Mouse (Mus musculus) stomach, embryonic 14.5 days (tissue): ENCODE data around the gene Chd9. TPM values are rescaled to one million over a fixed set of nuclear protein-coding genes. Genes with fewer than 3 reads are reported as not detected.

ENCODE experiments used
- ATAC-seq: fragments of 200-750 bp; cut with Nextera tagmentation; 2 replicates; pipeline ENCODE4 v1.8.0; 2017; ENCODE audit warnings: low read depth, moderate TSS enrichment; ENCODE audit not compliant: insufficient number of reproducible peaks, insufficient read depth, low FRiP score
- H3K27ac ChIP-seq: fragments of 300-500 bp; sonication (generic); 2 replicates; pipeline ENCODE4 v1.5.1; 2014; ENCODE audit warnings: mild to moderate bottlenecking, low read length, moderate library complexity, mixed read lengths
- H3K27me3 ChIP-seq: fragments of 300-500 bp; sonication (generic); 2 replicates; pipeline ENCODE4 v1.6.1; 2014; ENCODE audit warnings: low read length, control low read depth, mixed read lengths; ENCODE audit not compliant: control insufficient read depth, insufficient read depth
- H3K36me3 ChIP-seq: fragments of 300-500 bp; sonication (generic); 2 replicates; pipeline ENCODE4 v1.6.1; 2014; ENCODE audit warnings: mild to moderate bottlenecking, control low read depth, low read length, moderate library complexity, mixed read lengths; ENCODE audit not compliant: control insufficient read depth, insufficient read depth
- H3K4me1 ChIP-seq: fragments of 300-500 bp; sonication (generic); 2 replicates; pipeline ENCODE4 v1.6.1; 2014; ENCODE audit warnings: low read length, control low read depth, mixed read lengths; ENCODE audit not compliant: control insufficient read depth, insufficient read depth
- H3K4me2 ChIP-seq: fragments of 300-500 bp; sonication (generic); replicated peaks from 2 replicates; pipeline ENCODE4 v1.6.1; 2014; ENCODE audit warnings: low read depth, low read length, control low read depth
- H3K4me3 ChIP-seq: fragments of 300-500 bp; sonication (generic); 2 replicates; pipeline ENCODE4 v1.5.1; 2014; ENCODE audit warnings: low read depth, low read length, control low read depth
- H3K9ac ChIP-seq: fragments of 300-500 bp; sonication (generic); replicated peaks from 2 replicates; pipeline ENCODE4 v1.6.1; 2014; ENCODE audit warnings: low read depth, mild to moderate bottlenecking, control low read depth, low read length, moderate library complexity, mixed read lengths
- H3K9me3 ChIP-seq: fragments of 300-500 bp; sonication (generic); 2 replicates; pipeline ENCODE4 v1.6.1; 2016; ENCODE audit warnings: low read depth, low read length, control low read depth; ENCODE audit not compliant: control insufficient read depth
- WGBS: fragments of 180-500 bp; shearing (Covaris S2); extraction: QIAGEN DNeasy Blood & Tissue Kit; methylation state at CpG from one replicate; pipeline ENCODE4 v1.1.7; 2014; 5-methylcytosine and 5-hydroxymethylcytosine counted together
- polyA plus RNA-seq: library from polyadenylated mRNA; unstranded; fragments of >200 nt; fragmentation: Nextera tagmentation; extraction: Ambion mirVana; gene quantifications from 2 replicates; pipeline ENCODE4 v1.2.1, GENCODE M21; 2014

The Chd9 gene
- polyA plus RNA-seq, 1 experiment from 2014 or later = 112 TPM

DNA sequence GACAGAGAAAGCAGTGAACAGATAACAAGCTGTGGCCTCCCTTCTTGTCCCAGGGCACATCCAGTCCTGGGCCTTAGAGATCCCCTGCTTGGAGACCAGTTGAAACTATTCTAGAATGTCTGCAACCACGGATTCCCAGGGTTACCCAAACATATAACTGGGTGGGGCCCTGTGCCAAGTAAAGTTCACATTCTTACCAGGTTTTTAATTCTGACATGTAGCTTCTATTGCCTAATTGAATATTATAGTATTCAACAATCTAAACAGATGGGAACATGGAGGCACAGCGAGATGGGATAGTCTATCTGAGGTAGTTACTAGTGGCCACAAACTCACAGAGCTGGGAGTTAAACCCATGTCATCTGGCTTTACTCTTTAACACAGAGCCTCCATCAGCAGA is 10.9 kb upstream of the Chd9 start, which contains the start of gene Gm19935:
Gm19935 (minus strand) TSS at position 101 of the 400 bp plus-strand sequence.
- Histone ChIP-seq H3K4me1 (no peaks in the 10 kb centered on the region), H3K4me2 (no peak within 1 kb of the TSS), H3K36me3 (no peaks in the 10 kb centered on the region), H3K27ac (no peak within 1 kb of the TSS), H3K4me3 (no peak within 1 kb of the TSS), H3K9me3 (no peaks in the 10 kb centered on the region), H3K9ac (no peak within 1 kb of the TSS), H3K27me3 (no peaks in the 10 kb centered on the region)
- 66% methylated on average over 2 of the region's 2 CpGs for WGBS
- ATAC-seq = no peak

DNA sequence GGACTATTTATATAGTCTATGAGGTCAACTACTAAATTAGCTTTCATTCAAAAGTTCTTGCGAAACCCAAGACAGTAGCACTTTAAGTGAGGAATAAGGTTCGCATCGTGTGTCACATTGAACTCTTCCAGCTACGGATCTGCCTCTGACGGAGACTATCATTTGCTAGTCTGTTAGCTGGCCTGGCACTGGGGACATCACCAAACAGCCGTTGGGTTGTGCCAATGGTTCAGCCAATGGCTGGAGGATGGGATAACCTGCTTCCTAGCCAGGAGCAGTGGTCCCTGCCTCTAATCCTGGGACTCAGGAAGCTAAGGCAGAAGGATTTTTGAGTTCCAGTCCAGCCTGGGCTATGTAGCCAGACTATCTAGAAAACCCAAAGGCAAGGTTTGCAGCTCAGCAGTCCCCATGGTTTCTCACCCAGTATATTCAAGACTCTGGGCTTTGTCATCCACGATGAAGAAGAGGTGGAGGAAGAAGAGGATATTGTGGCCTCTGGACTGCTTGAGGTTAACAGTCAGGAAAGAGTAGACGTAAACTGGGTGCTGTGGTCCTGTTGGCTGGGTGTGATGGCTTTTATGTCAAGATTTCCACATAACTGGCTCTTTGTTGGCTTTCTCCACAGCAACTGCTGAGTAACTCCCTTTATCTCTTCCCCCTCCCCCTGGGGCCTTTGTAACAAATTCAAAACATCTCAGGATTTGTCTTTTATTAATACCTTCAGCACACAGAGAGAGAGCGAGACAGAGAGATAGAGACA is 8.4 kb upstream of the Chd9 start:
- no peak overlapping the region for H3K4me3 ChIP-seq
- H3K9me3 ChIP-seq = no peaks in the 10 kb centered on the region
- 86% methylated on average over 9 of the region's 9 CpGs for WGBS
- H3K9ac ChIP-seq = no peak overlapping the region
- H3K27ac ChIP-seq = no peak overlapping the region
- no peaks in the 10 kb centered on the region for H3K27me3 ChIP-seq
- no peak for ATAC-seq
- H3K36me3 ChIP-seq = no peaks in the 10 kb centered on the region
- no peak overlapping the region for H3K4me2 ChIP-seq
- H3K4me1 ChIP-seq = no peaks in the 10 kb centered on the region

DNA sequence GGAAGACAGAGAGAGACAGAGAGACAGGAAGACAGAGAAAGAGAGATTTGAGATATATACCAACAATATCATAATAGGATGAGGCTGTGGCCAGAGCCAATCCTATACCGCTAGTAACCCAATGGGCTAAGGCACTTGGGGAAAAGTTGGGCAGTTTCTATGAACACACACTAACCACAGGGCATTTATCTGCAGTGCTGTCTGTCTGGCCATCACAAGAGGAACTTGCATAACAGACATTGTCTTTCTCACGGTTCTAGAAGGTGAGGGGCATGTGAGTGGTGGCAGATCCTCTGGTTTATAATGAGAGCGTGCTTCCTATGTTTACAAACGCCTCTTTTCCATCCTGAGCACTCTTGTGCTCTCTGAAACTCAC is 7.8 kb upstream of the Chd9 start:
- no peaks in the 10 kb centered on the region for H3K27me3 ChIP-seq
- no peaks in the 10 kb centered on the region for H3K36me3 ChIP-seq
- no peak for ATAC-seq
- H3K4me2 ChIP-seq = no peak overlapping the region
- H3K9ac ChIP-seq = no peak overlapping the region
- 83% methylated on average over 4 of the region's 4 CpGs for WGBS
- no peak overlapping the region for H3K4me3 ChIP-seq
- no peaks in the 10 kb centered on the region for H3K4me1 ChIP-seq
- H3K9me3 ChIP-seq = no peaks in the 10 kb centered on the region
- no peak overlapping the region for H3K27ac ChIP-seq

DNA sequence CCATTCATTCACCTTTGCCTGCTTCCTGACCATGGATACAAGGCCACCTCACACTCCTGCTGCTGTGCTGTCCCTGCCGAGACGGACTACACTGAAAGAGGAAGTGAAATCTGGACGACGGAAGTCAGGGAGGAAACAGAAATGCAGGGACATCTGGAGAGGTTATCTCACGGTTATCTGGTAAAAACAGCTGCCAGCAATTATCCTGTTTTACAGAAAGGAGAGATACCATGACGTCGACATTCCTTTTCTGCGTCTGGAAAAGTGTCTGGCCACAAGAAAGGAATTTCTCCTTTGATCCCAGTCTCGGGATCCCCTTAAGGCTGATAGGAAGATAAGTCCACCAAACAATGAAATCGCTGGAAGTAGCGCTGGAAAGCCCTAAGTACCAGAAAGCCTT is 5.7 kb upstream of the Chd9 start:
- no peak overlapping the region for H3K9ac ChIP-seq
- H3K27ac ChIP-seq = no peak overlapping the region
- no peaks in the 10 kb centered on the region for H3K9me3 ChIP-seq
- 24% methylated on average over 11 of the region's 11 CpGs for WGBS
- H3K4me1 ChIP-seq = no peaks in the 10 kb centered on the region
- no peak overlapping the region for H3K4me2 ChIP-seq
- no peak overlapping the region for H3K4me3 ChIP-seq
- H3K27me3 ChIP-seq = no peaks in the 10 kb centered on the region
- ATAC-seq = no peak
- no peaks in the 10 kb centered on the region for H3K36me3 ChIP-seq

DNA sequence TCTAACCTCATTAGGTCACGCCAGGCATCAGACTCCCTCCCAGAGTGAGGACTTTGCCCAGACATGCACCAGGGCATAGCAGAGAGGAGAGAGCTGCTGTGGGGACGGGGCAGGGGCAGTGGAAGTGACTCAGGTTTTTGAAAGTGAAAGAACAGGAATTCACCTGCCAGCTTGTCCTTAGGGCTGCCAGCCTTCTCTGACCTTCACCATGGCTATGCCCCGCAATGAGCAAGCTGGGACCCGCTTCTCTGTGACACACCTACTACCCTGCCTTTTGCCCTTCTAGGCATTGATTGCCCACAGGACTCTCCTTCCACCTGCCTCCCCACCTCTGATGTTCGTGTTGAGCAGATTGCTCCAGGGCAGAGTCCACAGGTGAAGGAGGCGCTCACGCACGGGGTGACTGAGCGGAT is 2.7 kb upstream of the Chd9 start:
- Histone ChIP-seq H3K9ac (no peak overlapping the region), H3K4me2 (no peak overlapping the region), H3K4me1 (peaks cover 8% of the 10 kb centered on the region), H3K27me3 (no peaks in the 10 kb centered on the region), H3K9me3 (no peaks in the 10 kb centered on the region), H3K36me3 (no peaks in the 10 kb centered on the region), H3K4me3 (no peak overlapping the region), H3K27ac (peak overlapping the region; percentile 0; the same call in 1 of the 2 replicates)
- 70% methylated on average over 9 of the region's 9 CpGs for WGBS
- no peak for ATAC-seq

DNA sequence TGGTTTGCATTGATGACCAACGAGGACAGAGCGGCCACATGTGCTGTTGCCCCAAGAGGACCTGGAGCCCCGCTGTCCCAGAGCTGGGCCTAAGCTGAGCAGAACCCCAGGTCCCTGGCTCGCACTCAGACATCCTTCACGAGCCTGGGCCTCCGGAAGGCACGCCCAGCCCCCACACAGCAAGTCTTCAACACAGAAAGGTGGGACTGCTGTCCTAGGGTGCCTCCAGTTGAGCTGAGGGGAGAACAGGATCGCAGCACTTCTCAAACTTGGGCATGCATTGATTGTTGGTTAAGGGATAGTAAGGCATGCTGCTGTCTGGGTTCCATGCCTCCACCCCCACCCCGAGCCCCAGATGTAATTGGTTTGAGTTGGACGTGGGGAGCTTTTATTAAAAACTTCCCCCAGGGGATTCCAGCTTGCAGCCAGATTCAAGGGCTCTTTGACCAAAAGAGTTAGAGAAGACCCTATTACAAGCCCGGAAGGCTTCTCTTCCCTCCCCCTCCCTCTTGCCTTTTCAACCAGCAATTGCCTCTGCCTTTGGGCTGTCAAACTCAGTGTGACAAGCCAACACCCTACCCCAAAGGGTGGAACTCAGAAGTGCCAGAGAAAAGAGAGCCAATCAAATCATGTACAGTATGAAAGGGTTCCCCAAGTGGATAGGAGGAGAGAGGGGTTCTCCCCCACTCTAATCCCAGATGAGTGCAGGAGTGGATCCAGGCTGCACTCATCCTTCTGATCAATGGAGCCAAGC is 1.0 kb downstream of the Chd9 start:
- H3K4me3 ChIP-seq = peak overlapping the region; percentile 53
- H3K27ac ChIP-seq = peak overlapping the region; percentile 23; the same call in 1 of the 2 replicates
- 4% methylated on average over 11 of the region's 11 CpGs for WGBS
- H3K9me3 ChIP-seq = no peaks in the 10 kb centered on the region
- H3K4me1 ChIP-seq = peaks cover 8% of the 10 kb centered on the region
- peak overlapping the region; percentile 43 for H3K9ac ChIP-seq
- ATAC-seq = peak; percentile 72
- no peaks in the 10 kb centered on the region for H3K36me3 ChIP-seq
- no peaks in the 10 kb centered on the region for H3K27me3 ChIP-seq
- H3K4me2 ChIP-seq = peak overlapping the region; percentile 71

DNA sequence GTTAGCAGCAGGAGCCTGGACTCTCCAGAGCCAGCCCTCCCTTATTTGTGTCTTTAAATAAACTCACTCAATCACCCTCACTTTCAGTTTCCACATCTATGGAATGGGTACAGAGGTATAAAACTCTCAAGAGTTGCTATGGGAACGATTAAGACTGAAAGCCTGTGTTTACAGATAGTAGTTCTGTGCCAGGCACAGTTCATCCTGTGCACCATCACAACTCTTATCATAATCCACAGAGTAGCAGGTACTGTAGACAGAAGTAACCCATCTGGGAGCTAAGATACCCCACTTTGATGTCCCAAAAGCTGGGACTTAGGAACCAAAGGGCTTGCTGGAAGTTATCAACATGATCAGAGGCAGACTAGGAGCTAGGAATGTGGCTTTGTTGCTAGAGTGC is 1.7 kb downstream of the Chd9 start:
- H3K9me3 ChIP-seq = no peaks in the 10 kb centered on the region
- WGBS = 56% methylated on average over 1 of the region's 1 CpGs
- H3K4me2 ChIP-seq = peak overlapping the region; percentile 71
- H3K4me1 ChIP-seq = peaks cover 8% of the 10 kb centered on the region
- no peak overlapping the region for H3K9ac ChIP-seq
- no peaks in the 10 kb centered on the region for H3K36me3 ChIP-seq
- H3K4me3 ChIP-seq = 0 out of 2 replicates have a peak overlapping the region, but pooled peaks have one; percentile 53
- no peak overlapping the region for H3K27ac ChIP-seq
- no peak for ATAC-seq
- H3K27me3 ChIP-seq = no peaks in the 10 kb centered on the region

DNA sequence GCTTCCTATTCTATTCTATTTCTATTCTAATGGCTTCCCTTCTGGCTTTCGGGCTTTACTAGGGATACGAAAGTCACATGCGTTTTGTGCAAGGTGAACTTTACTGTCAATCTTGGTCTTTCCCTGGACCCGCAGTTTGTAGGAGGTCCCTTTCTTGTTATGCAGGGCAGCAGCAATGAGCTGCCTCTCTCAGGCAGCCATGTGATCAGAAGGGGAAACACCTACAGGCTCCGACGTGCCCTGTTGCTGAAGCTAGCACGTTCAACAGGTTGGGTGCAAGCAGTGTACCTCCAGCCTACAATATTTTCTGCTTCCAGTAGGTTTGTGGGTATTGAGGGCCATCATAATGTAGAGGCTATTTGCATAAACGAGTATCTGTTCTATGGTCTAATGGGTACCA is 2.8 kb downstream of the Chd9 start:
- Histone ChIP-seq H3K4me1 (peaks cover 8% of the 10 kb centered on the region), H3K36me3 (no peaks in the 10 kb centered on the region), H3K27me3 (no peaks in the 10 kb centered on the region), H3K4me2 (no peak overlapping the region), H3K9ac (no peak overlapping the region), H3K9me3 (no peaks in the 10 kb centered on the region), H3K27ac (no peak overlapping the region), H3K4me3 (no peak overlapping the region)
- WGBS = 64% methylated on average over 8 of the region's 8 CpGs
- no peak for ATAC-seq
